Mouse (Mus musculus): ENCODE results near the gene Mroh3. TPM values are rescaled to one million over a fixed set of nuclear protein-coding genes. Genes with fewer than 3 reads are reported as not detected.

Mroh3 gene
- total and polyA plus RNA-seq, 3 experiments: not detected

DNA sequence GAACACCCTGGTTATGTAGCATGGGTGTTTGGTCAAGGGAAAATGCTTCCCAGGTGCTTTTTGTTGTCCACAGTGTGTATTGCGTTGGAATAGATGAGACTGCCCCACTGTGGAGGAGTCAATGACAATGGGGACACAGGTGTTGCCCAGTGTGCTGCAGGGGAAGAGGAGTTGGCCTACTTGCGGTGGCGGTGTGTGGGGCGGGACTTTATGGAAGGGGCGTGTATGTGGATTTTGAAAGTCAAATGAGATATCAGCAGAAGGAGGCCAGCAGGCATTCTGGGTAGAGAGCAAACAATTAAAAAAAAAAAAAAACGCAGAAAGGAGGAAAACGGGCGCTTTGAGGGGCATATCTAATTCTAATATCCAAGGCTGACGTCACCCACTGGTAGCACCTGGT is 62.9 kb downstream of the Mroh3 start:
- no peaks in the 10 kb centered on the region for H3K9me3 ChIP-seq (replicated peaks; ENCODE audit: insufficient read depth, low read length)
- no peaks in the 10 kb centered on the region for H3K27me3 ChIP-seq (ENCODE audit: control insufficient read depth in 1 of 2, insufficient read depth in 2 of 2, low read length in 2 of 2)
- H3K4me1 ChIP-seq (ENCODE audit: control insufficient read depth in 1 of 2, insufficient read depth in 2 of 2, low read length in 2 of 2): no peaks in the 10 kb centered on the region
- H3K4me3 ChIP-seq (ENCODE audit: control insufficient read depth in 1 of 2, insufficient read depth in 1 of 2, low read depth in 2 of 2, low read length in 2 of 2): no peak overlapping the region
- TF ChIP-seq GABPA (IDR thresholded peaks at IDR 0.05; ENCODE audit: low read depth, low read length): no peak
- no peak for TF ChIP-seq ETS1 (IDR thresholded peaks at IDR 0.05; ENCODE audit: low read depth, low read length)
- TF ChIP-seq TCF12 (IDR thresholded peaks at IDR 0.05; ENCODE audit: low read depth, low read length): no peak
- no peak for TF ChIP-seq MAZ (IDR thresholded peaks at IDR 0.05; ENCODE audit: low read depth, low read length)
- TF ChIP-seq POLR2AphosphoS2 (IDR thresholded peaks at IDR 0.05; ENCODE audit: low read length): no peak
- TF ChIP-seq HCFC1 (IDR thresholded peaks at IDR 0.05; ENCODE audit: low read depth, low read length): no peak
- TF ChIP-seq ZMIZ1 (IDR thresholded peaks at IDR 0.05; ENCODE audit: low read depth, low read length): no peak
- DNase-seq (ENCODE audit: low read depth, low spot score): no peak
- H3K27ac ChIP-seq (ENCODE audit: control insufficient read depth, low read depth, low read length): no peak overlapping the region
- no peak overlapping the region for H3K9ac ChIP-seq (ENCODE audit: control insufficient read depth, low read depth, low read length, poor library complexity, severe bottlenecking)
- H3K79me2 ChIP-seq (ENCODE audit: control insufficient read depth, insufficient read depth, low read length, poor library complexity): no peaks in the 10 kb centered on the region
- H3K36me3 ChIP-seq (ENCODE audit: control insufficient read depth in 1 of 2, insufficient read depth in 2 of 2, low read length in 2 of 2): peaks cover 0 to 2% of the 10 kb centered on the region in 2 experiments; a peak in 2 of 4 replicates

GRCm38 (mm10) chr1:136143514-136143913 is 69.1 kb downstream of the Mroh3 start:
- H3K4me1 ChIP-seq (ENCODE audit: control insufficient read depth in 1 of 2, insufficient read depth in 2 of 2, low read length in 2 of 2): no peaks in the 10 kb centered on the region; a peak in 1 of 4 replicates
- no peaks in the 10 kb centered on the region for H3K79me2 ChIP-seq (ENCODE audit: control insufficient read depth, insufficient read depth, low read length, poor library complexity)
- H3K9me3 ChIP-seq (replicated peaks; ENCODE audit: insufficient read depth, low read length): no peaks in the 10 kb centered on the region
- no peak overlapping the region for H3K27ac ChIP-seq (ENCODE audit: control insufficient read depth, low read depth, low read length)
- DNase-seq (ENCODE audit: low read depth, low spot score): no peak
- TF ChIP-seq GABPA (IDR thresholded peaks at IDR 0.05; ENCODE audit: low read depth, low read length) (no peak), MAFK (IDR thresholded peaks at IDR 0.05; ENCODE audit: borderline replicate concordance, low read depth, low read length) (no peak), USF1 (IDR thresholded peaks at IDR 0.05; ENCODE audit: low read depth, low read length) (no peak), TBP (IDR thresholded peaks at IDR 0.05; ENCODE audit: low read depth, low read length) (no peak), JUND (IDR thresholded peaks at IDR 0.05; ENCODE audit: low read depth, low read length) (no peak), POLR2A (IDR thresholded peaks at IDR 0.05; ENCODE audit: control insufficient read depth in 1 of 2, insufficient read depth in 1 of 2, low read depth in 1 of 2, low read length in 2 of 2, poor library complexity in 1 of 2) (no peak), MYC (IDR thresholded peaks at IDR 0.05; ENCODE audit: low read depth, low read length) (no peak), POLR2AphosphoS5 (IDR thresholded peaks at IDR 0.05; ENCODE audit: borderline replicate concordance, low read depth, low read length) (no peak)
- H3K27me3 ChIP-seq (ENCODE audit: control insufficient read depth in 1 of 2, insufficient read depth in 2 of 2, low read length in 2 of 2): no peaks in the 10 kb centered on the region
- H3K36me3 ChIP-seq (ENCODE audit: control insufficient read depth in 1 of 2, insufficient read depth in 2 of 2, low read length in 2 of 2): peaks cover 0 to 2% of the 10 kb centered on the region in 2 experiments; a peak in 1 of 4 replicates
- no peak overlapping the region for H3K9ac ChIP-seq (ENCODE audit: control insufficient read depth, low read depth, low read length, poor library complexity, severe bottlenecking)
- H3K4me3 ChIP-seq (ENCODE audit: control insufficient read depth in 1 of 2, insufficient read depth in 1 of 2, low read depth in 2 of 2, low read length in 2 of 2): no peak overlapping the region

DNA sequence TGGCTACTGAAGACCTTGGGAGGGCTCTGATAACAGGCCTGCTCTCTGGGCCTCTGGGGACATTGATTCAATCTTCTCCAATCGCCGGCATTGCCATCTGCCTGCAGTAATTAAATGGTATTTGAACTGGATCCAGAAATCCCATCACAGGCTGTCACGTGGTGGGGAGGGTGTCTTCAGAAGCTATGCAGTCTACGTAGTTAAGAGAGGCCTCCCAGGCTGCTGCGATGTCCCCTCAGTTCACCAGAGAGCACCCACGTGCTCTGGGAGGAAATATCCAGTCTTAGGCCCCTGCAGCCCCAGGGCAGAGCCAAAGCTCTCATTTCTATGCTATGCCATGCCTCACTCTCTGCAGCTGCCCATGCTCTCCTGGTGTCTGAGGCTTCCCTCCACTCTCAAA is 70.3 kb downstream of the Mroh3 start:
- no peaks in the 10 kb centered on the region for H3K9me3 ChIP-seq (replicated peaks; ENCODE audit: insufficient read depth, low read length)
- H3K4me1 ChIP-seq (ENCODE audit: control insufficient read depth in 1 of 2, insufficient read depth in 2 of 2, low read length in 2 of 2): peaks cover 4 to 12% of the 10 kb centered on the region in 2 experiments; a peak in 3 of 4 replicates
- no peak overlapping the region for H3K9ac ChIP-seq (ENCODE audit: control insufficient read depth, low read depth, low read length, poor library complexity, severe bottlenecking)
- H3K27me3 ChIP-seq (ENCODE audit: control insufficient read depth in 1 of 2, insufficient read depth in 2 of 2, low read length in 2 of 2): no peaks in the 10 kb centered on the region
- H3K4me3 ChIP-seq (ENCODE audit: control insufficient read depth in 1 of 2, insufficient read depth in 1 of 2, low read depth in 2 of 2, low read length in 2 of 2): no peak overlapping the region
- no peak overlapping the region for H3K27ac ChIP-seq (ENCODE audit: control insufficient read depth, low read depth, low read length)
- no peak for TF ChIP-seq NELFE (IDR thresholded peaks at IDR 0.05; ENCODE audit: low read depth, low read length)
- no peak for TF ChIP-seq MAX (IDR thresholded peaks at IDR 0.05; ENCODE audit: low read length)
- no peak for TF ChIP-seq ZKSCAN1 (IDR thresholded peaks at IDR 0.05; ENCODE audit: low read depth, low read length)
- no peak for TF ChIP-seq USF2 (IDR thresholded peaks at IDR 0.05; ENCODE audit: borderline replicate concordance in 1 of 2, insufficient read depth in 1 of 2, low read depth in 1 of 2, low read length in 2 of 2)
- no peak for TF ChIP-seq TBP (IDR thresholded peaks at IDR 0.05; ENCODE audit: low read depth, low read length)
- no peak for TF ChIP-seq MYC (IDR thresholded peaks at IDR 0.05; ENCODE audit: low read depth, low read length)
- no peak for TF ChIP-seq KAT2A (conservative IDR thresholded peaks at IDR 0.05; ENCODE audit: low read depth, low read length)
- TF ChIP-seq POLR2AphosphoS5 (IDR thresholded peaks at IDR 0.05; ENCODE audit: borderline replicate concordance, low read depth, low read length): no peak
- TF ChIP-seq GATA1 (IDR thresholded peaks at IDR 0.05; ENCODE audit: low read depth, low read length): no peak
- TF ChIP-seq TAL1 (IDR thresholded peaks at IDR 0.05; ENCODE audit: low read length): no peak
- no peak for DNase-seq (ENCODE audit: low read depth, low spot score)
- H3K79me2 ChIP-seq (ENCODE audit: control insufficient read depth, insufficient read depth, low read length, poor library complexity): no peaks in the 10 kb centered on the region; the same call in 1 of the 2 replicates
- H3K36me3 ChIP-seq (ENCODE audit: control insufficient read depth in 1 of 2, insufficient read depth in 2 of 2, low read length in 2 of 2): peaks cover 0 to 7% of the 10 kb centered on the region in 2 experiments; a peak in 3 of 4 replicates
